Mouse (Mus musculus) gastrocnemius, adult 2 months (tissue): ENCODE data around the gene Wdr20. TPM values are rescaled to one million over a fixed set of nuclear protein-coding genes. Genes with fewer than 3 reads are reported as not detected.

Source experiments
- DNase-seq: peaks from one replicate; pipeline ENCODE4 v3.0.0; 2022
- H3K27ac ChIP-seq: fragments of 200-600 bp; 2 replicates; pipeline ENCODE4 v1.8.1; 2022; ENCODE audit warnings: mild to moderate bottlenecking
- H3K4me3 ChIP-seq: fragments of 200-600 bp; 2 replicates; pipeline ENCODE4 v1.8.1; 2022; ENCODE audit warnings: mild to moderate bottlenecking, moderate library complexity
- CTCF ChIP-seq: fragments of 200-600 bp; IDR thresholded peaks from 2 replicates; pipeline ENCODE4 v1.8.1; 2022; ENCODE audit warnings: antibody characterized with exemption, mild to moderate bottlenecking, moderate library complexity
- intact Hi-C: fragments of 180-260 bp; cut with DNase I; formaldehyde crosslinking; loops from one replicate; pipeline ENCODE4 v1.15.1; 2025
- total RNA-seq, 2 experiments: library from RNA; stranded (reverse); gene quantifications; 2 replicates each; pipeline ENCODE4 v1.2.3; 2021

Gene Wdr20
- total RNA-seq, 2 experiments from 2014 or later: 18.9 to 22.0 TPM

- H3K4me3 ChIP-seq: peak overlapping the region; percentile 89
- intact Hi-C loops: loop anchor here (1.0 to 10.0 kb wide), 6 partner anchors 106 to 1999 kb away; partner anchors contain the start of genes Hsp90aa1 and Wdr20
- peak overlapping the region; percentile 89 for H3K27ac ChIP-seq
- DNase-seq: peak; percentile 89
- TF ChIP-seq CTCF: peak; percentile 99; the same call in 1 of the 2 replicates
Observed at GRCm38 (mm10) chr12:110843194-110844048, 105.7 kb downstream of the Wdr20 start.

DNA sequence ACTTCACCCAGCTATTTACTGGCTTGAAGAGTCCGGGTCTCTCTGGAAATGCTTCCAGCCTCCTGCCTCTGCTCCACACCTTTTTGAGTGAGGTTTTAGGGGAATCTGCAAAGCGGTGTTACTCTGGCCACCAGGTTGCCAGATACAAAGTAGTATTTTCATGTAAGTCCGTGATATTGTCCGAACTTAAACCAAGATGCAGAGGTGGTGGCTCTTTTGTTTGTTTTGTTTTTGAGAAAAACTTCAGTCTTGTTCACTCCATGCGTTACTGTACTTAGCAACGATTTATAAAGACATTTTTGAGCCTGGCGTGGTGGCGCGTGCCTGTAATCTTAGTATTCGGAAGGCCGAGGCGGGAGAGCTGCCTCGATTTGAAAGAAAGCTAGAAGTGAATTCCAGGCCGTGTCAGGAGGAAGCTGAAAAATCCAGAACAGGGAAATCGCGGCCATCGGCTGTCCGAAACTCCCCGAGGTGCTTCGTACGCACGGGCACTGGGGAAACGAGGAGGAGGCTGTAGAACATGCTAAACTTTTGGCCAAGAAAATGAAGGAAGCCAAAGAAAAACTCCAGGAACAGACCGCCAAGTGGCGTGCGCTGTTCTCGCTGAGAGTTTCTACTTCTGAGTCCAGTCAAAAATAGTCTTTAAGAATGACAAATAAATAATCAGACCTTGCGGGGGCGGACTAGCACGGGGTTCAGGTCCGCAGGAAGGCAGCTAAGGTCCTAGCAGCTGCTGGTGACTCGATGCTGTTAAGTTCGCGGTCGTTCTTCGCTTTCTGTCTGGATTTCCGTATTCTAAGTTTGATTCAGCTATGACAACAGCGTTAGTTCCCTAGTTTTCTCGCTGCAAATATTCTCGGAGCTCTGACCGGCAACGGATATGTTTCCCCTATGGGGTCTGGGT, 106.7 kb downstream of the Wdr20 start:
- peak; percentile 42 for DNase-seq
- intact Hi-C loops: loop anchor here (5.0 to 10.0 kb wide), 3 partner anchors 107 to 2000 kb away; partner anchors contain the start of gene Wdr20
- peak overlapping the region; percentile 89 for H3K4me3 ChIP-seq
- TF ChIP-seq CTCF: no peak
- peak overlapping the region; percentile 89 for H3K27ac ChIP-seq

DNA sequence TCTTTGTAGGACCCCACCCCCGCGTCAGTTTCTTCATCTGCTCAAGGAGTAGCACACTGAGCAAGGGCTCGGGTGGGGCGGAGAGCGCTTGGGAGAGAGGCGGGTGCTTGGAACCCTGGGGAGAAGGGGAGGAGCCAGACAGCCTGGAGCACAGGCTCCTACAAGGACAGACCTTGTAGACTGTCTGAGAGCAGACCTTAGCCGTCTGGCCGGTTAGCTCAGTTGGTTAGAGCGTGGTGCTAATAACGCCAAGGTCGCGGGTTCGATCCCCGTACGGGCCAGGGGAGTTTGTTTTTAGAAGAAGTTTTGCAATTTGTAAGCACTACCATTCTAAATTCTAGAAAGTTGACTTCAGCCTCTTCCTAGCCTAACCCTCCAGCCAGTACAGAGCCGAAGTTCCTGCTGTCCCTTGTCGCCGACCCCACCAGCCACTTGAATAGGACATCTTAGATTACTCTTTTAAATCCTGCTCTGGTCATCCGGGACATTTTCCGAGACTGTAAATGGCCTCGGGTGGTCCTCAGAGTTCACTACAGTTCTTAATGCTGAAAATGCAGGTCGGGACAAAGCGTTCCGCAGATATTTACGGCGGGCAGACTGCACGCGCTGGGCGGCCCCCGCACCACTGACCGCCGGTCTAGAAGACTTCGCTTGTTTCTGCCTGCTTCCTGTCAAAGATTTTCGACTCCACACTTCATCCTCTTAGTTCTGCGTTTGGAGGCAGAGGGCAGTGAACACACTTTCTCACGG, 107.6 kb downstream of the Wdr20 start:
- Histone ChIP-seq H3K27ac (peak overlapping the region; percentile 89), H3K4me3 (peak overlapping the region; percentile 89)
- intact Hi-C loops: loop anchor here (10.0 kb wide), 1 partner anchor 2001 kb away; no protein-coding TSS in a partner anchor
- no peak for TF ChIP-seq CTCF
- DNase-seq: peak; percentile 94

DNA sequence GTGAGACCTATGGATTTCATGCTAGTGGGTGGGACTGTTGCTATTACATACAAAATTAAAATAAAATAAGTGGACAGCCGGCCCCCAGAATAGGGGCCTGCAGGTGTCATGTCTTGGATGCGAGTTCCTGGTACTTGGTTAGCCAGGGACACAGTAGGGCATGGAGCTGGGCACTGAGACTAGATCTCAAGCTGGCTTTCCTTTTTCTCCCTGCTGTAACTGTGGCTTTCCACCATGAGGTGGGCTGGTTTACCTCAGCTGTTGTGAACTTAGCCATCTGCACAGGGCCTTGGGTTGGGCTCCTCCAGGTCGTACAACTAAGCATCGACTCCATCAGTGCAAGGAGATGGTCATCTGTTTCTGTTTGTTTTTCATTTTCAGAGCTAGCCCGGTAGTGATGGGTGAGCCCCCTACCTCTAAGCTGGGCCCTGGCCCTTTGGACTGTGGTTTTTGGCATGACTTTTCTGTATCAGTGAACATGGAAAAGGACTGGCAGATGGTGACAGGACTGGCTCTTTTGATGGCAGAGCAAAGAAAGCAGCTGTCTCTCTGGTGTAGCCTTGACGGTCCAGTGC, 108.5 kb downstream of the Wdr20 start:
- Histone ChIP-seq H3K4me3 (peak overlapping the region; percentile 89), H3K27ac (peak overlapping the region; percentile 89)
- no peak for TF ChIP-seq CTCF
- intact Hi-C loops: loop anchor here (10.0 kb wide), 1 partner anchor 2001 kb away; no protein-coding TSS in a partner anchor
- DNase-seq: no peak

- TF ChIP-seq CTCF: no peak
- DNase-seq: peak; percentile 91
- intact Hi-C loops: loop anchor here (5.0 kb wide), 1 partner anchor 142 kb away; no protein-coding TSS in a partner anchor
- Histone ChIP-seq H3K4me3 (peak within 1 kb of the TSS; percentile 89), H3K27ac (peak within 1 kb of the TSS; percentile 97)
Observed at GRCm38 (mm10) chr12:110850010-110850928, 112.5 kb downstream of the Wdr20 start, which contains the start of gene Zfp839. Gene Zfp839, plus strand, starts transcription at chr12:110850253.

GRCm38 (mm10) chr12:110850929-110851256, 113.1 kb downstream of the Wdr20 start:
- no peak for DNase-seq
- intact Hi-C loops: loop anchor here (5.0 kb wide), 1 partner anchor 141 kb away; no protein-coding TSS in a partner anchor
- TF ChIP-seq CTCF: no peak
- H3K27ac ChIP-seq: peak overlapping the region; percentile 97
- H3K4me3 ChIP-seq: peak overlapping the region; percentile 89

GRCm38 (mm10) chr12:110851414-110851813, 113.7 kb downstream of the Wdr20 start:
- intact Hi-C loops: loop anchor here (5.0 kb wide), 1 partner anchor 141 kb away; no protein-coding TSS in a partner anchor
- no peak for DNase-seq
- Histone ChIP-seq H3K27ac (peak overlapping the region; percentile 97; the same call in 1 of the 2 replicates), H3K4me3 (peak overlapping the region; percentile 89)
- no peak for TF ChIP-seq CTCF

DNA sequence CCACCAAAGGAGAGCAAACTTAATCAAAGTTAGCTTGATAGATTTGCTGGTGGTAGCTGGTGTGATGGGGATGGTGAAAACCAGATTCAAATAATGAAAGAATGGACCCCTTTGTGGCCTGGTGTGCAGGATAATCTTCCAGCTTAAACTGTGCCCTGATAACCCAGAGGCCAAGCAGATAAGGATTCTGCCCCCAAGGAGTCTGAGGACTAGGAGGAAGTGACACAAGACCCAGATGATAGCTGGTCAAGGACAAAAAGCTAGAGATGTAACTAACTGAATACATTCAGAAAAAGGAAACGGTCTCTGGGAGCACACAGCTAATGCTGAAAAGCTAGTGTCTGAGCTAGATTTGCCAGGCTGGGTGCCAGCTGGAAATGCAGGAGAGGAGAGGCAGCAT, 114.2 kb downstream of the Wdr20 start:
- intact Hi-C loops: loop anchor here (5.0 kb wide), 1 partner anchor 140 kb away; no protein-coding TSS in a partner anchor
- no peak overlapping the region for H3K4me3 ChIP-seq
- H3K27ac ChIP-seq: no peak overlapping the region
- TF ChIP-seq CTCF: no peak
- no peak for DNase-seq

Other genes with a start within 250 kb of the Wdr20 start
- gene Dync1h1, start 136.5 kb upstream of the Wdr20 start, total RNA-seq: 10 to 100 TPM; 68.6 to 72.5 TPM
- not detected for gene 1700001K19Rik, start 55.3 kb upstream of the Wdr20 start, total RNA-seq
- gene Hsp90aa1, start 35.2 kb upstream of the Wdr20 start, total RNA-seq: 10 to 100 TPM; 45.5 to 89.1 TPM
- under 1 TPM; 0.20 to 0.22 TPM for gene Mok, start 103.0 kb downstream of the Wdr20 start, total RNA-seq
- gene Zfp839, start 112.3 kb downstream of the Wdr20 start, total RNA-seq: 1 to 10 TPM; 7.0 to 7.7 TPM
- gene Cinp, start 151.2 kb downstream of the Wdr20 start, total RNA-seq: 10 to 100 TPM; 21.8 to 24.8 TPM
- gene Tecpr2, start 151.3 kb downstream of the Wdr20 start, total RNA-seq: 1 to 10 TPM; 2.4 TPM
- gene Ankrd9, start 241.1 kb downstream of the Wdr20 start, total RNA-seq: 100 to 1,000 TPM; 150 to 203 TPM